Mouse (Mus musculus) neural tube, embryonic 14.5 days (tissue): Measurements from ENCODE around the gene Vac14. TPM values are rescaled to one million over a fixed set of nuclear protein-coding genes. Genes with fewer than 3 reads are reported as not detected.

ENCODE experiments used
- ATAC-seq: fragments of 200-750 bp; cut with Nextera tagmentation; 2 replicates; pipeline ENCODE4 v1.8.0; 2017; ENCODE audit warnings: low read depth, mild to moderate bottlenecking, moderate TSS enrichment, moderate library complexity
- H3K27ac ChIP-seq: fragments of 300-500 bp; sonication (generic); 2 replicates; pipeline ENCODE4 v1.5.1; 2014; ENCODE audit warnings: low read depth, mild to moderate bottlenecking, control low read depth, low read length, moderate library complexity, mixed read lengths
- H3K27me3 ChIP-seq: fragments of 300-500 bp; sonication (generic); 2 replicates; pipeline ENCODE4 v1.6.1; 2014; ENCODE audit warnings: low read length; ENCODE audit not compliant: control insufficient read depth, insufficient read depth
- H3K36me3 ChIP-seq: fragments of 300-500 bp; sonication (generic); 2 replicates; pipeline ENCODE4 v1.6.1; 2014; ENCODE audit warnings: low read length, mixed read lengths; ENCODE audit not compliant: control insufficient read depth, insufficient read depth
- H3K4me1 ChIP-seq: fragments of 300-500 bp; sonication (generic); 2 replicates; pipeline ENCODE4 v1.6.1; 2014; ENCODE audit warnings: low read length; ENCODE audit not compliant: control insufficient read depth, insufficient read depth
- H3K4me2 ChIP-seq: fragments of 300-500 bp; sonication (generic); 2 replicates; pipeline ENCODE4 v1.6.1; 2014; ENCODE audit warnings: mild to moderate bottlenecking, low read depth, low read length, control low read depth
- H3K4me3 ChIP-seq: fragments of 300-500 bp; sonication (generic); 2 replicates; pipeline ENCODE4 v1.5.1; 2014; ENCODE audit warnings: low read depth, low read length, control low read depth, mixed read lengths
- H3K9ac ChIP-seq: fragments of 300-500 bp; sonication (generic); replicated peaks from 2 replicates; pipeline ENCODE4 v1.6.1; 2014; ENCODE audit warnings: low read depth, mild to moderate bottlenecking, control low read depth, low read length, mixed read lengths
- H3K9me3 ChIP-seq: fragments of 300-500 bp; sonication (generic); 2 replicates; pipeline ENCODE4 v1.6.1; 2016; ENCODE audit warnings: low read length; ENCODE audit not compliant: control insufficient read depth
- WGBS: fragments of 180-500 bp; shearing (Covaris S2); extraction: QIAGEN DNeasy Blood & Tissue Kit; methylation state at CpG from one replicate; pipeline ENCODE4 v1.1.7; 2014; 5-methylcytosine and 5-hydroxymethylcytosine counted together
- polyA plus RNA-seq: library from polyadenylated mRNA; unstranded; fragments of >200 nt; fragmentation: Nextera tagmentation; extraction: Ambion mirVana; gene quantifications from 2 replicates; pipeline ENCODE4 v1.2.1, GENCODE M21; 2014

The Vac14 gene
- polyA plus RNA-seq, 1 experiment from 2014 or later = 31.1 TPM

- Histone ChIP-seq H3K36me3 (peaks cover 3% of the 10 kb centered on the region; the same call in 1 of the 2 replicates), H3K9me3 (no peaks in the 10 kb centered on the region), H3K4me2 (no peak overlapping the region), H3K27me3 (no peaks in the 10 kb centered on the region), H3K9ac (no peak overlapping the region), H3K27ac (no peak overlapping the region), H3K4me3 (no peak overlapping the region), H3K4me1 (peaks cover under 1% of the 10 kb centered on the region; the same call in 1 of the 2 replicates)
- no peak for ATAC-seq
- WGBS = 67% methylated on average over 8 of the region's 8 CpGs
These were observed 51.7 kb downstream of the Vac14 start for GRCm38 (mm10) chr8:110669932-110670628.

GRCm38 (mm10) chr8:110671309-110671708 lies 52.9 kb downstream of the Vac14 start:
- ATAC-seq = no peak
- WGBS = 92% methylated on average over 6 of the region's 6 CpGs
- H3K36me3 ChIP-seq = peaks cover 3% of the 10 kb centered on the region; the same call in 1 of the 2 replicates

GRCm38 (mm10) chr8:110672133-110672532 lies 53.7 kb downstream of the Vac14 start:
- Histone ChIP-seq H3K4me3 (no peak overlapping the region), H3K36me3 (peaks cover 3% of the 10 kb centered on the region; the same call in 1 of the 2 replicates), H3K27me3 (no peaks in the 10 kb centered on the region), H3K9me3 (no peaks in the 10 kb centered on the region), H3K4me1 (no peaks in the 10 kb centered on the region), H3K4me2 (no peak overlapping the region), H3K9ac (no peak overlapping the region), H3K27ac (no peak overlapping the region)
- ATAC-seq = no peak
- 86% methylated on average over 2 of the region's 2 CpGs for WGBS

More at GRCm38 (mm10) chr8:110671309-110671708, 52.9 kb downstream of the Vac14 start:
- 0 out of 2 replicates have a peak overlapping the region, but pooled peaks have one; percentile 10 for H3K27ac ChIP-seq
- H3K4me1 ChIP-seq = no peaks in the 10 kb centered on the region
- no peak overlapping the region for H3K9ac ChIP-seq
- H3K4me2 ChIP-seq = no peak overlapping the region
- H3K4me3 ChIP-seq = no peak overlapping the region
- no peaks in the 10 kb centered on the region for H3K27me3 ChIP-seq
- no peaks in the 10 kb centered on the region for H3K9me3 ChIP-seq

- Histone ChIP-seq H3K4me2 (no peak overlapping the region), H3K36me3 (peaks cover 3% of the 10 kb centered on the region; the same call in 1 of the 2 replicates), H3K27me3 (no peaks in the 10 kb centered on the region), H3K9ac (no peak overlapping the region), H3K4me1 (no peaks in the 10 kb centered on the region), H3K9me3 (no peaks in the 10 kb centered on the region), H3K27ac (no peak overlapping the region), H3K4me3 (no peak overlapping the region)
- ATAC-seq = no peak
- 89% methylated on average over 2 of the region's 2 CpGs for WGBS
These were observed 54.8 kb downstream of the Vac14 start for GRCm38 (mm10) chr8:110673168-110673567.

GRCm38 (mm10) chr8:110674589-110674988 lies 56.2 kb downstream of the Vac14 start:
- H3K4me2 ChIP-seq = no peak overlapping the region
- no peak overlapping the region for H3K9ac ChIP-seq
- no peaks in the 10 kb centered on the region for H3K4me1 ChIP-seq
- no peak for ATAC-seq
- peaks cover 3% of the 10 kb centered on the region; the same call in 1 of the 2 replicates for H3K36me3 ChIP-seq
- no peak overlapping the region for H3K27ac ChIP-seq
- WGBS = 96% methylated on average over 1 of the region's 1 CpGs
- no peaks in the 10 kb centered on the region for H3K9me3 ChIP-seq
- no peak overlapping the region for H3K4me3 ChIP-seq
- no peaks in the 10 kb centered on the region for H3K27me3 ChIP-seq

GRCm38 (mm10) chr8:110676702-110677101 lies 58.3 kb downstream of the Vac14 start:
- Histone ChIP-seq H3K4me2 (no peak overlapping the region), H3K36me3 (peaks cover under 1% of the 10 kb centered on the region; the same call in 1 of the 2 replicates)
- WGBS = 77% methylated on average over 5 of the region's 5 CpGs

GRCm38 (mm10) chr8:110677174-110677660 lies 58.8 kb downstream of the Vac14 start:
- H3K36me3 ChIP-seq = no peaks in the 10 kb centered on the region; the same call in 1 of the 2 replicates
- 90% methylated on average over 5 of the region's 5 CpGs for WGBS

More at GRCm38 (mm10) chr8:110676702-110677101, 58.3 kb downstream of the Vac14 start:
- no peak for ATAC-seq
- Histone ChIP-seq H3K27ac (no peak overlapping the region), H3K27me3 (no peaks in the 10 kb centered on the region), H3K4me3 (no peak overlapping the region), H3K4me1 (no peaks in the 10 kb centered on the region), H3K9ac (no peak overlapping the region), H3K9me3 (no peaks in the 10 kb centered on the region)

GRCm38 (mm10) chr8:110678989-110679388 lies 60.6 kb downstream of the Vac14 start:
- peaks cover 8% of the 10 kb centered on the region for H3K36me3 ChIP-seq
- WGBS = 32% methylated on average over 3 of the region's 3 CpGs

More at GRCm38 (mm10) chr8:110677174-110677660, 58.8 kb downstream of the Vac14 start:
- H3K4me1 ChIP-seq = no peaks in the 10 kb centered on the region
- no peak overlapping the region for H3K4me2 ChIP-seq
- H3K9ac ChIP-seq = no peak overlapping the region
- no peak for ATAC-seq
- no peaks in the 10 kb centered on the region for H3K27me3 ChIP-seq
- no peak overlapping the region for H3K27ac ChIP-seq
- H3K9me3 ChIP-seq = no peaks in the 10 kb centered on the region
- H3K4me3 ChIP-seq = no peak overlapping the region

GRCm38 (mm10) chr8:110687726-110688125 lies 69.3 kb downstream of the Vac14 start:
- 84% methylated on average over 5 of the region's 5 CpGs for WGBS
- H3K27ac ChIP-seq = no peak overlapping the region
- no peak for ATAC-seq
- no peaks in the 10 kb centered on the region for H3K4me1 ChIP-seq
- H3K4me2 ChIP-seq = no peak overlapping the region
- no peak overlapping the region for H3K4me3 ChIP-seq
- H3K9ac ChIP-seq = no peak overlapping the region
- no peaks in the 10 kb centered on the region for H3K9me3 ChIP-seq
- peaks cover 8% of the 10 kb centered on the region for H3K36me3 ChIP-seq
- H3K27me3 ChIP-seq = no peaks in the 10 kb centered on the region

More at GRCm38 (mm10) chr8:110678989-110679388, 60.6 kb downstream of the Vac14 start:
- no peak for ATAC-seq
- Histone ChIP-seq H3K4me1 (no peaks in the 10 kb centered on the region), H3K9ac (no peak overlapping the region), H3K4me3 (no peak overlapping the region), H3K27ac (no peak overlapping the region), H3K9me3 (no peaks in the 10 kb centered on the region), H3K4me2 (no peak overlapping the region), H3K27me3 (no peaks in the 10 kb centered on the region)
